Mouse (Mus musculus): ENCODE measurements around the gene H2-DMb2. TPM values are rescaled to one million over a fixed set of nuclear protein-coding genes. Genes with fewer than 3 reads are reported as not detected.

The H2-DMb2 gene
- polyA plus RNA-seq, 1 experiment from 2014 or later = 0.98 TPM

GRCm38 (mm10) chr17:34144960-34145371 lies 1.9 kb downstream of the H2-DMb2 start:
- Histone ChIP-seq H3K27ac (ENCODE audit: low read depth, low read length) (no peak overlapping the region), H3K4me1 (replicated peaks; ENCODE audit: control insufficient read depth, insufficient read depth, low read length) (no peaks in the 10 kb centered on the region), H3K36me3 (ENCODE audit: control insufficient read depth, insufficient read depth) (no peaks in the 10 kb centered on the region), H3K9ac (ENCODE audit: low read depth, low read length) (no peak overlapping the region), H3K4me3 (ENCODE audit: low read depth, low read length) (no peak overlapping the region), H3K9me3 (ENCODE audit: control insufficient read depth) (no peaks in the 10 kb centered on the region), H3K27me3 (replicated peaks; ENCODE audit: control insufficient read depth, insufficient read depth, low read length) (peaks cover 13% of the 10 kb centered on the region; the same call in 1 of the 2 replicates), H3K4me2 (replicated peaks; ENCODE audit: low read depth) (no peak overlapping the region)
- ATAC-seq = no peak
- TF ChIP-seq CTCF (IDR thresholded peaks at IDR 0.05; ENCODE audit: low read depth) = no peak
- 69% methylated on average over 3 of the region's 3 CpGs for WGBS

GRCm38 (mm10) chr17:34152923-34153322 lies 9.8 kb downstream of the H2-DMb2 start, which contains the start of gene H2-DMb1:
Gene H2-DMb1, plus strand, starts transcription at chr17:34153072.
- Histone ChIP-seq H3K27me3 (replicated peaks; ENCODE audit: control insufficient read depth, insufficient read depth, low read length) (no peaks in the 10 kb centered on the region), H3K4me1 (replicated peaks; ENCODE audit: control insufficient read depth, insufficient read depth, low read length) (no peaks in the 10 kb centered on the region), H3K4me3 (ENCODE audit: low read depth, low read length) (no peak within 1 kb of the TSS), H3K9me3 (ENCODE audit: control insufficient read depth) (no peaks in the 10 kb centered on the region), H3K4me2 (replicated peaks; ENCODE audit: low read depth) (0 out of 2 replicates have a peak within 1 kb of the TSS, but pooled peaks have one; percentile 24), H3K27ac (ENCODE audit: low read depth, low read length) (no peak within 1 kb of the TSS), H3K36me3 (ENCODE audit: control insufficient read depth, insufficient read depth) (no peaks in the 10 kb centered on the region), H3K9ac (ENCODE audit: low read depth, low read length) (no peak within 1 kb of the TSS)
- WGBS = 50% methylated on average over 4 of the region's 4 CpGs
- TF ChIP-seq CTCF (IDR thresholded peaks at IDR 0.05; ENCODE audit: low read depth) = no peak
- ATAC-seq = peak; percentile 65; the same call in 1 of the 2 replicates

- H3K4me2 ChIP-seq (replicated peaks; ENCODE audit: low read depth) = no peak overlapping the region
- no peaks in the 10 kb centered on the region for H3K4me1 ChIP-seq (replicated peaks; ENCODE audit: control insufficient read depth, insufficient read depth, low read length)
- no peak overlapping the region for H3K9ac ChIP-seq (ENCODE audit: low read depth, low read length)
- no peaks in the 10 kb centered on the region for H3K9me3 ChIP-seq (ENCODE audit: control insufficient read depth)
- no peak for TF ChIP-seq CTCF (IDR thresholded peaks at IDR 0.05; ENCODE audit: low read depth)
- no peak for ATAC-seq
- H3K36me3 ChIP-seq (ENCODE audit: control insufficient read depth, insufficient read depth) = no peaks in the 10 kb centered on the region
- no peak overlapping the region for H3K4me3 ChIP-seq (ENCODE audit: low read depth, low read length)
- 52% methylated on average over 5 of the region's 5 CpGs for WGBS
- H3K27me3 ChIP-seq (replicated peaks; ENCODE audit: control insufficient read depth, insufficient read depth, low read length) = no peaks in the 10 kb centered on the region
- no peak overlapping the region for H3K27ac ChIP-seq (ENCODE audit: low read depth, low read length)
These were observed 12.4 kb downstream of the H2-DMb2 start for GRCm38 (mm10) chr17:34155534-34155933.

GRCm38 (mm10) chr17:34164202-34164895 lies 21.2 kb downstream of the H2-DMb2 start:
- Histone ChIP-seq H3K4me2 (replicated peaks; ENCODE audit: low read depth) (no peak overlapping the region), H3K9me3 (ENCODE audit: control insufficient read depth) (no peaks in the 10 kb centered on the region), H3K4me3 (ENCODE audit: low read depth, low read length) (no peak overlapping the region), H3K4me1 (replicated peaks; ENCODE audit: control insufficient read depth, insufficient read depth, low read length) (no peaks in the 10 kb centered on the region), H3K27ac (ENCODE audit: low read depth, low read length) (no peak overlapping the region), H3K27me3 (replicated peaks; ENCODE audit: control insufficient read depth, insufficient read depth, low read length) (peaks cover 3% of the 10 kb centered on the region; the same call in 1 of the 2 replicates), H3K36me3 (ENCODE audit: control insufficient read depth, insufficient read depth) (no peaks in the 10 kb centered on the region), H3K9ac (ENCODE audit: low read depth, low read length) (no peak overlapping the region)
- ATAC-seq = no peak
- peak; percentile 59 for TF ChIP-seq CTCF (IDR thresholded peaks at IDR 0.05; ENCODE audit: low read depth)
- WGBS = 41% methylated on average over 9 of the region's 9 CpGs

- Histone ChIP-seq H3K4me2 (replicated peaks; ENCODE audit: low read depth) (no peak overlapping the region), H3K4me3 (ENCODE audit: low read depth, low read length) (no peak overlapping the region)
- ATAC-seq = no peak
These were observed 22.1 kb downstream of the H2-DMb2 start for GRCm38 (mm10) chr17:34165033-34165730.

GRCm38 (mm10) chr17:34169279-34169678 lies 26.2 kb downstream of the H2-DMb2 start:
- 0% methylated on average over 2 of the region's 2 CpGs for WGBS
- ATAC-seq = peak; percentile 46; the same call in 1 of the 2 replicates

More at GRCm38 (mm10) chr17:34165033-34165730, 22.1 kb downstream of the H2-DMb2 start:
- peak; percentile 54 for TF ChIP-seq CTCF (IDR thresholded peaks at IDR 0.05; ENCODE audit: low read depth)
- H3K9me3 ChIP-seq (ENCODE audit: control insufficient read depth) = no peaks in the 10 kb centered on the region
- H3K27me3 ChIP-seq (replicated peaks; ENCODE audit: control insufficient read depth, insufficient read depth, low read length) = peaks cover 3% of the 10 kb centered on the region; the same call in 1 of the 2 replicates
- H3K9ac ChIP-seq (ENCODE audit: low read depth, low read length) = no peak overlapping the region
- no peaks in the 10 kb centered on the region for H3K36me3 ChIP-seq (ENCODE audit: control insufficient read depth, insufficient read depth)
- 74% methylated on average over 6 of the region's 6 CpGs for WGBS
- no peak overlapping the region for H3K27ac ChIP-seq (ENCODE audit: low read depth, low read length)
- no peaks in the 10 kb centered on the region for H3K4me1 ChIP-seq (replicated peaks; ENCODE audit: control insufficient read depth, insufficient read depth, low read length)

More at GRCm38 (mm10) chr17:34169279-34169678, 26.2 kb downstream of the H2-DMb2 start:
- H3K27ac ChIP-seq (ENCODE audit: low read depth, low read length) = no peak overlapping the region
- TF ChIP-seq CTCF (IDR thresholded peaks at IDR 0.05; ENCODE audit: low read depth) = peak; percentile 88
- H3K4me1 ChIP-seq (replicated peaks; ENCODE audit: control insufficient read depth, insufficient read depth, low read length) = no peaks in the 10 kb centered on the region
- H3K9me3 ChIP-seq (ENCODE audit: control insufficient read depth) = 0 out of 2 replicates have a peak, but pooled peaks cover 4% of the 10 kb centered on the region
- H3K4me2 ChIP-seq (replicated peaks; ENCODE audit: low read depth) = no peak overlapping the region
- H3K4me3 ChIP-seq (ENCODE audit: low read depth, low read length) = no peak overlapping the region
- no peaks in the 10 kb centered on the region for H3K36me3 ChIP-seq (ENCODE audit: control insufficient read depth, insufficient read depth)
- no peak overlapping the region for H3K9ac ChIP-seq (ENCODE audit: low read depth, low read length)
- peaks cover 3% of the 10 kb centered on the region; the same call in 1 of the 2 replicates for H3K27me3 ChIP-seq (replicated peaks; ENCODE audit: control insufficient read depth, insufficient read depth, low read length)

Data from intestine, postnatal 0 days (tissue).